Mouse (Mus musculus): ENCODE measurements around the gene Gpr108. TPM values are rescaled to one million over a fixed set of nuclear protein-coding genes. Genes with fewer than 3 reads are reported as not detected.

Gpr108 gene
- total RNA-seq, 1 experiment from 2014 or later = 96.4 TPM

GRCm38 (mm10) chr17:57245311-57245929 lies 2.8 kb downstream of the Gpr108 start:
- no peak for DNase-seq

DNA sequence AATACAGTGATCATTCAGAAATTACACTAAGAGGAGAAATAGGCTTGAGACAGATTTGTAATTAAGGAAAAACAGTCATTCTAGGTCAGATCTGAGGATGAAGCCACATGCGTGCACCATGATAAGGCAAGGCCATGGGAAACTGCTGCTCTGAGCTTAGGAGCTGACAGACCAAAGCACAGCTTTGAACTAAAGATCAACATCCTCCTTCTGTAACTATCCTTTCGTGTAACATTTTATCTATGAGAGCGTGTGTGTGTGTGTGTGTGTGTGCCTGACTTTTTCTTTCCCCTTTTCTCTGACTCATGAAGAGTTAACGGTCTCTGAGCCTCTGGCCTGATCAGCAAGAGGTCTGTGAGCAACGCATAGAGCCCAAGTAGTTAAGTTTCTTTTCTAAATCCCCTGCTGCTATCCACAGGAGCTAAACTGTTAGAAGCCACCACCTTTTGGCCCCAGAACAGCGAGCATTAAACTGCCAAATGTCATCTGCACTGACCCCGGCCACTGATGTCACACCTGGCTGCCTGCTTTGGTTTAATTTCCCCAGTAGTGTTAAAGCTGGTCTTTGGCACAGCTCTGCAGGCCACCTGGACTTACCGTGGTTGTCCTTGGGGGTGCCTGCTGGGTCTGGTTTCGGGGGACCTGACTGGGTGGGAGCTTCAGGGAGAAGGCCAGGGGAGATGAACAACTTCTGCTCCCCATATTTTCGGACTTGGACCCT lies 4.4 kb downstream of the Gpr108 start:
- DNase-seq = no peak

DNA sequence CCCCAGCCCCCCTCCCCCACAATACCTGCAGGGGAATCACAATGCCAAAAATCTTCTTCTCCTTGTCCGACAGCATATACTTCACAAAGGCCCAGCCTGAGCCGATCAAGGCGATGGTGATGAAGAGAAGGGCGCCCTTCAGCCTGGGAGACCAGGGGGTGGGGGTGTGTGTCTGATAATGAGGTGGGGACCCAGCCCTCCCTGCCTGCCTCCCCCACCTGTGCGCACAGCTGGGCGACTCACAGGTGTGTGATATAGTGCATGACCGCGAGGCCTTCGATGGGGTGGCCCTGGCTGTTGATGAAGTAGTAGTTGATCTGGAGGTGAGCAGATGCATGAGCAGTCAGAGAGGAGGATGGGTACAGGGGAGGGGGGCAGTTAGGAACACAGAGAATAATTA lies 11.1 kb downstream of the Gpr108 start:
- no peak for DNase-seq

DNA sequence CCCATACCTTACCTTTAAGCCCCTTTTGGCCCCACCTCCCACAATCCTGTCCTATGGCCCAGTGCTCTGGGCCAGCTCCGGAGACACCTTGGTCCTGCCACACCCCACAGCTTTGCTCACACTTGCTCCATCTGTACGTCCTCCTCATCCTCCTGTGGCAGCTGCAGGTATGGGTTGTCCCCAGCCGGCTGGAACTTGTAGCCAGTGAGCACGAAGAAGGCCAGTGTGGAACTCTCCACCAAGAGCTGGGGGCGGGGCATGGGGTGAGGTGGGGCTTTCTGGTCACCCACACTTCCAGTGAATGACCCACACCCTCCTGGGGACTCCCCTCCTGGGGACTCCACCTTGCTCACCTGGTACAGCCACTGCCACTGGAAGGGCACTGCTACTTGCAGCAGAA lies 12.4 kb downstream of the Gpr108 start:
- no peak for DNase-seq

DNA sequence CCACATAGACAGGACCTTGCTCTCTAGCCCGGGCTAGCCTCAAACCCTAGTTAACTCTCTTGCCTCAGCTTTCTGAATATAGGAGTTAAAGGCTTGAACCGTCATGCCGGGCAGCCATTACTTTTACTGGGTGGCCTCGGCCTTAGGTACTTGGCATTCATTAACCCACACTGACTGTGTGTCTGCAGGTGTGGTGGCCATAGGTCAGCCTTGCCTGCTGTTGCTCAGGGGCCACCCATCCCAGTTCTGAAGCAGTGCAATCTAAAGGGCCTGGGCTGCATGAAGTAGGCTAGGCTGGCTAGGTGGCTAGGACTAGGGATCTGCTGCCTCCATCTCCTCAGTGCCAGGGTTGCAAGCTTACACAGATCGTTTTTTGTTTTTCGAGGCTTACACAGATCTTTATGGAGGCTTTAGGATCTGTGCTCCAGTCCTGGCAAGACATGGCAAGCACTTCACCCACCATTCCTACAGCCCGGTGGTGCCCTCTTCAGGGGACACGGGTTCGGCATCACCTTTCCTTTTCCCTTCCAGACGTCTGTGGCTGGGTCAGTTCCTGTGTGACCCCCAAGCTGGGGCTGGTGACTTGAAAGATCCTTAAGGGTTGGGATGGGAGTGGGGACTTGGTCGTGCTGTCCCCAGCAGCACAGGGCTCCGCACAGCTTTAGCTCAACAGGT lies 13.9 kb downstream of the Gpr108 start:
- DNase-seq = no peak

DNA sequence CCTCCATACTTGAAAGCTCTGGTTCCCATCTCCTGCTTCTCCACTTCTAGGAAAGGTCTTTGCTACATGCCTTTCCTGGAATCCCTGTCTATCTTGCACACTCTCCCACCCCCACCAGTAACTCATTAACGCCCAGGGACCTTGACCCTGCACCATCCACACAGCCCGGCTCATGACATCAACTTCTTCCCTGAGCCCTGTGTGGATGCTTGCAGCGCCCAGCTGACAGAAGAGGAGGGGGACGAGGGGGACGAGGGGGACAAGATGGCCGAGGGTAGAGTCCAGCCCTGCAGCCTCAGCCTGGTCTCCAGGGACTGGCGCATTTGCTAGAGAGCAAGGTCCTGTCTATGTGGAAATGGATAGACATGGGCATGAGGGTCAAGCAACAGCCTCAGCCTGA lies 15.2 kb downstream of the Gpr108 start:
- no peak for DNase-seq

DNA sequence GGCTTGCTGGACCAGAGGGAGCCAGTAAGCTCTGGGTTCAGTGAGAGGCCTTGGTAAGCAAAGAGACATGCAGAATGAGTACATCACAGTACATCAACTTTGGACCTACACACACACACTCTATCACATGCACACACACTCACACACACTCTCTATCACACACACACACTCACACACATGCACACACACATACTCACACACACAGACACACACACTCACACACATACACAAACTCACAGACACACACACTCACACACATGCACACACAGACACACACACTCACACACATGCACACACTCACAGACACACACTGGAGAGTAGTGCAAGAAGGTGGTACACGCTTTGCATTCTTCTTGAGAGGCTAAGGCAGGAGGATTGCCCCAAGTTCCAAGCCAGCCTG lies 16.0 kb downstream of the Gpr108 start:
- DNase-seq = no peak

GRCm38 (mm10) chr17:57231321-57231771 lies 16.9 kb downstream of the Gpr108 start:
- no peak for DNase-seq

GRCm38 (mm10) chr17:57230728-57231125 lies 17.5 kb downstream of the Gpr108 start:
- no peak for DNase-seq

- DNase-seq = no peak
Observed at GRCm38 (mm10) chr17:57229851-57230727, 18.2 kb downstream of the Gpr108 start.

- DNase-seq = no peak
Observed at GRCm38 (mm10) chr17:57228873-57229272, 19.4 kb downstream of the Gpr108 start.

DNA sequence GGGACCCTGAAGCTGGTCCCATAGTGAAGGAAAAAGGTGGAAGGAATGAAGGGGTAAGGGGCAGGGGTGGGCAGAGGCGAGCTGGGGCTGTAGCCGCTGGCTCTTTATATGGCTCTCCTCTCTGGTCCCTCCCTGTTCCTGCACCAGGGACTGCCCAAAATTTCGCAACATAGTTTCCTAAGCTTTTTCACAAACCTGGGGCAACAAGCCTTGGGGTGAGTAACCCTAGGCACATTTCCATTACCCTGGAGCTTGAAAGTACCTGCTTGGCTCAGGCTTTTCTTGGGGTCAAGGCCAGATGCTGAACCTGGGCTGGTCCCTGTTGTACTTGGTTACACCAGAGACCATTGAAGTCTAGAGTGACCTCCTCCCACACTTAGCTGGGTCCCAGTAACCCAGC lies 20.2 kb downstream of the Gpr108 start, which contains the start of gene C3:
Gene C3, minus strand, starts transcription at position 123 of the 400 bp plus-strand sequence.
- DNase-seq = no peak

DNA sequence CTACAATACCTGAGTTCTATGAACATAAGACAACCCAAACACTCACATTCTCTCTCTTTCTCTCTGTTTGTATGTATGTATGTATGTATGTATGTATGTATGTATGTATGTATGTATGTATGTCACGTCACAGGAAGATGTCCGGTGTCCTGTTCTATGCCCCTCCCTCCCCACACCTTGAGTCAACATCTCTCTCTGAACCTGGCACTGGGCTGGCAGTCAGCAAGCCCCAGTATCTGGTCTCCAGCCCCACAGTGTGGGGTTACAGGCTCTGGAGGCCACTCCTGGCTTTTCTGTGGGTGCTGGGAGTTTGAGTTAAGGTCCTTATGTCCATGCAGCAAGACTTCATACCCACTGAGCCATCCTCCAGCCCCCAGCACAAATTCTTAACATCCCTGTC lies 20.8 kb downstream of the Gpr108 start:
- DNase-seq = no peak

DNA sequence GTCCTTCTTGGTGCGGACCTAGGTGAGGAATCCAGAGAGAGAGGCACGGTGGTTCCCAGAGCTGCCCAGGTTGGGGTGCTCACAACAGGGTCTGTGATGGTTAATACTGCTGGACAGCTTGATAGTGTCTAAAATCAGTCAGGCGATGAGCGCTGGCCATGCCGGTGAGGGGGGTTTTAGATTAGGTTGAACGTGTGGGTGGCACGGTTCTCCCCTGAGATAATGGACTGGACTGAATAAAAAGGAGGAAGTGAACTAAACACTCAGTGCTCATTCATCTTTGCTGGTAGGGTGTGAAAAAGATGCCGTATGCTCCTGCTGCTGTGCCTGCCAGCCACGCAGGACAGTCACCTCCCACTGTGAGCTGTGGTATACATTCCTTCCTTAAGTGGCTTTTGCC lies 24.9 kb downstream of the Gpr108 start:
- DNase-seq = no peak

- no peak for DNase-seq
Observed at GRCm38 (mm10) chr17:57221911-57222310, 26.3 kb downstream of the Gpr108 start.

DNA sequence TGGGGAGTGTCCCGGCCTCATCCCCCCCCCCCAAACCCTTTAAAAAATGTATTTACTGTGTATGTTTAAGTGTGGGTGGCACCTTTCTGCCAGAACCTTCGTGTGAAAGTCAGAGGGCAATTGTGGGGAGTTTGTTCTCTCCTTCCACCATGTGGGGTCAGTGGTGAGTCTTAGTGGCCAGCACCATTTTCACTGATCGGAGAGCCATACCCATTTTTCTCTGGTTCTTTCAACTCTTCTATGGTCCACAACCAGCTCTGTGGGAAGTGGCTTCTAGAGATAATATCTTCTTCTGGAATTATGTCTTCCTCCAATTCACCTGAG lies 28.4 kb downstream of the Gpr108 start:
- no peak for DNase-seq

GRCm38 (mm10) chr17:57219167-57219883 lies 28.9 kb downstream of the Gpr108 start:
- peak; percentile 76 for DNase-seq

GRCm38 (mm10) chr17:57218335-57218900 lies 29.8 kb downstream of the Gpr108 start:
- DNase-seq = no peak

- DNase-seq = no peak
Observed at GRCm38 (mm10) chr17:57214676-57215387, 33.4 kb downstream of the Gpr108 start.

GRCm38 (mm10) chr17:57211501-57211900 lies 36.7 kb downstream of the Gpr108 start:
- DNase-seq = no peak

- no peak for DNase-seq
Observed at GRCm38 (mm10) chr17:57209330-57209729, 38.9 kb downstream of the Gpr108 start.

Data from adrenal gland, postnatal 25 days (tissue).